ENCODE assay signal across 9 mouse cellular contexts in the genomic region with DNA sequence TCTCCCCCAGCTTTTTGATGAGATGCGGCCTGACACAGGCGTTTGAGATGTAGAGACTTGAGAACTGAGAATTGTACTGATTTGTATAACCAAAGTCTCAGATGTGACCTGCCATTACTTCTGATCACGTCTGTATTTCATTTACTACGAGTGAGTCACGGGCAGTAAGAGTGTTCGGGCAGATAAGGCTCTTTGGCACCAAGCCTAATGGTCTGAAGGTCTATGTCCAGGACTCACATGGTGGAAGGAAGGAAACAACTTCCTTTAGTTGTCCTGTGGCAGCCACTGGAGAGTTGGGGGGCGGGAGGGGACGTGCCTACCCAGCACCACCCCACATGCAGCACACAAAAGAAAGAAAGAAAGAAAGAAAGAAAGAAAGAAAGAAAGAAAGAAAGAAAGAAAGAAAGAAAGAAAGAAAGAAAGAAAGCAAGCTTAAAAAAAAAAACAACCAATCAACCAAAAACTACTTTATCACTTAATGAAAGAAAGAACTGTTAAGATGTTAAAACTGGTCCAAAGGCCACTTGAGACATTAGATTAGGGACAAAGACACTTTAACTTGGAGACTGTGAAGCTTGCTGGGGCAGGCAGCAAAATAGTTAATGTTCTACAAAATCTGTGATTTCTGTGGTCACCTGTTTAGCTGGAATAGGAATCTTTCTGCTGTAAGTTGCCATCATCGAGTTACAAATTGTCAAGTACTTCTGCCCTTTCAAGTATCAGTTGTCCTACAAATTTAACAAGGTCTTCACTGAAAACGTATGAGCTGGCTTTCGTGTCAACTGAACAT. TPM values are rescaled to one million over a fixed set of nuclear protein-coding genes. Genes with fewer than 3 reads are reported as not detected.
DNase-seq lines count a peak whose midpoint lies in the region; ATAC-seq and TF ChIP-seq lines count a peak whose summit lies in the region.
"Had no signal": no experiment of that assay in that cellular context is flagged by ENCODE, and none has a peak within 500 bp of the region (broad histone marks: within the 10 kb centered on the region; RNA-seq: fewer than 3 reads in every experiment).

No protein-coding gene starts in this region.

- H3K27ac ChIP-seq in liver, postnatal 0 days (ENCODE audit: low read depth): peak overlapping the region; percentile 74
- 0 out of 2 replicates have a peak overlapping the region, but pooled peaks have one; percentile 51 for H3K27ac ChIP-seq in heart, embryonic 11.5 days (ENCODE audit: low read depth, low read length)
- no peak overlapping the region for H3K27ac ChIP-seq in forebrain, embryonic 15.5 days (replicated peaks)
- H3K27ac ChIP-seq: liver, embryonic 15.5 days had no signal

- H3K9me3 ChIP-seq in liver, postnatal 0 days (ENCODE audit: low read length): no peaks in the 10 kb centered on the region
- H3K9me3 ChIP-seq in heart, embryonic 11.5 days (replicated peaks; ENCODE audit: control insufficient read depth, low read length): no peaks in the 10 kb centered on the region
- no peaks in the 10 kb centered on the region for H3K9me3 ChIP-seq in forebrain, embryonic 15.5 days
- H3K9me3 ChIP-seq: liver, embryonic 15.5 days had no signal

- no peaks in the 10 kb centered on the region for H3K36me3 ChIP-seq in liver, postnatal 0 days (replicated peaks; ENCODE audit: insufficient read depth, low read length)
- no peaks in the 10 kb centered on the region for H3K36me3 ChIP-seq in heart, embryonic 11.5 days (ENCODE audit: control insufficient read depth, insufficient read depth, low read length)
- peaks cover 25% of the 10 kb centered on the region for H3K36me3 ChIP-seq in forebrain, embryonic 15.5 days
- H3K36me3 ChIP-seq: liver, embryonic 15.5 days had no signal

- H3K27me3 ChIP-seq in liver, postnatal 0 days (ENCODE audit: insufficient read depth, low read length): no peaks in the 10 kb centered on the region
- no peaks in the 10 kb centered on the region for H3K27me3 ChIP-seq in heart, embryonic 11.5 days (ENCODE audit: control insufficient read depth, insufficient read depth, low read length)
- H3K27me3 ChIP-seq in forebrain, embryonic 15.5 days: no peaks in the 10 kb centered on the region

- H3K4me1 ChIP-seq in liver, postnatal 0 days (ENCODE audit: insufficient read depth): peaks cover 9% of the 10 kb centered on the region
- 0 out of 2 replicates have a peak, but pooled peaks cover 5% of the 10 kb centered on the region for H3K4me1 ChIP-seq in heart, embryonic 11.5 days (ENCODE audit: control insufficient read depth, insufficient read depth, low read length)
- H3K4me1 ChIP-seq in forebrain, embryonic 15.5 days: no peaks in the 10 kb centered on the region

- no peak overlapping the region for H3K9ac ChIP-seq in liver, postnatal 0 days (replicated peaks)
- H3K9ac ChIP-seq in heart, embryonic 11.5 days (ENCODE audit: low read depth, low read length): no peak overlapping the region
- no peak overlapping the region for H3K9ac ChIP-seq in forebrain, embryonic 15.5 days (replicated peaks)
- H3K9ac ChIP-seq: liver, embryonic 15.5 days had no signal

- DNase-seq in liver, postnatal 0 days: peak; percentile 56
- no peak for DNase-seq in liver
- peak; percentile 93 for DNase-seq in kidney, adult 9 months
- DNase-seq in lung, postnatal 4 days: peak; percentile 48 to 66
- no peak for DNase-seq in layer of hippocampus, postnatal 36 days

- no peak for TF ChIP-seq CTCF in liver, postnatal 0 days (IDR thresholded peaks at IDR 0.05; ENCODE audit: low read depth)

- H3K4me2 ChIP-seq in liver, postnatal 0 days (ENCODE audit: low read depth, low read length): no peak overlapping the region
- no peak overlapping the region for H3K4me2 ChIP-seq in heart, embryonic 11.5 days
- no peak overlapping the region for H3K4me2 ChIP-seq in forebrain, embryonic 15.5 days (replicated peaks)
- H3K4me2 ChIP-seq: liver, embryonic 15.5 days had no signal

- peak; percentile 69 for ATAC-seq in liver, postnatal 0 days
- no peak; the same call in 1 of the 2 replicates for ATAC-seq in heart, embryonic 11.5 days (replicated peaks; ENCODE audit: insufficient number of reproducible peaks, low FRiP score, low TSS enrichment)
- no peak for ATAC-seq in forebrain, embryonic 15.5 days (replicated peaks)
- ATAC-seq in erythroblast, adult 5-6 weeks (replicated peaks; ENCODE audit: low FRiP score, poor library complexity, severe bottlenecking): no peak

- WGBS in liver, postnatal 0 days (ENCODE audit: insufficient replicate concordance): 46% methylated on average over 11 of the region's 11 CpGs
- 56% methylated on average over 11 of the region's 11 CpGs for WGBS in heart, embryonic 11.5 days (ENCODE audit: insufficient replicate concordance)
- WGBS in forebrain, embryonic 15.5 days: 74% methylated on average over 11 of the region's 11 CpGs

- no peak for TF ChIP-seq EP300 in liver, postnatal 0 days (IDR thresholded peaks at IDR 0.05; ENCODE audit: low read depth)

- H3K4me3 ChIP-seq in liver, postnatal 0 days (ENCODE audit: low read depth, low read length): no peak overlapping the region
- no peak overlapping the region for H3K4me3 ChIP-seq in heart, embryonic 11.5 days (ENCODE audit: low read depth, low read length)
- H3K4me3 ChIP-seq in forebrain, embryonic 15.5 days: no peak overlapping the region
- H3K4me3 ChIP-seq: liver, embryonic 15.5 days had no signal

RNA-seq across cellular contexts. Expression of a gene that starts 24.1 kb away (rescaled TPM):
- 750 and 793 TPM in 2 replicates for polyA plus RNA-seq in liver, postnatal 0 days (2015; fragmentation: Nextera tagmentation; extraction: Ambion mirVana)
- polyA plus RNA-seq in heart, embryonic 11.5 days (2014; fragmentation: Nextera tagmentation; extraction: Ambion mirVana): 2,531 and 2,677 TPM in 2 replicates
- polyA plus RNA-seq in forebrain, embryonic 15.5 days (2015; fragmentation: Nextera tagmentation; extraction: Ambion mirVana): 3,198 TPM in 2 replicates
- total RNA-seq in erythroblast, adult 5-6 weeks (2015; ENCODE audit: low replicate concordance): 767 and 958 TPM in 2 replicates
- total RNA-seq in erythroblast, adult 5-6 weeks (2017; ENCODE audit: low replicate concordance): 825 and 1,090 TPM in 2 replicates
- 1,000 to 10,000 TPM; 2,357 to 2,519 TPM for total RNA-seq in layer of hippocampus, postnatal 36 days (2021)

Comparison
In these comparisons a context has a peak if more than half of its experiments do, and no peak if none do; other contexts are left out.
1. DNase-seq: peak in liver, postnatal 0 days (single experiment), kidney, adult 9 months (single experiment) and lung, postnatal 4 days (2 of 2); none in liver (single experiment) and layer of hippocampus, postnatal 36 days (0 of 2).